Mouse (Mus musculus): ENCODE data around the gene Trem2.

- no peak for TF ChIP-seq CTCF (IDR thresholded peaks at IDR 0.05; ENCODE audit: low read depth)
- TF ChIP-seq EP300 (IDR thresholded peaks at IDR 0.05; ENCODE audit: low read depth), result no peak
Measured at GRCm38 (mm10) chr17:48299756-48300155, 46.4 kb upstream of the Trem2 start.

Measured in liver, embryonic 14.5 days (tissue).